ENCODE assay signal across 8 mouse cellular contexts in the genomic region with DNA sequence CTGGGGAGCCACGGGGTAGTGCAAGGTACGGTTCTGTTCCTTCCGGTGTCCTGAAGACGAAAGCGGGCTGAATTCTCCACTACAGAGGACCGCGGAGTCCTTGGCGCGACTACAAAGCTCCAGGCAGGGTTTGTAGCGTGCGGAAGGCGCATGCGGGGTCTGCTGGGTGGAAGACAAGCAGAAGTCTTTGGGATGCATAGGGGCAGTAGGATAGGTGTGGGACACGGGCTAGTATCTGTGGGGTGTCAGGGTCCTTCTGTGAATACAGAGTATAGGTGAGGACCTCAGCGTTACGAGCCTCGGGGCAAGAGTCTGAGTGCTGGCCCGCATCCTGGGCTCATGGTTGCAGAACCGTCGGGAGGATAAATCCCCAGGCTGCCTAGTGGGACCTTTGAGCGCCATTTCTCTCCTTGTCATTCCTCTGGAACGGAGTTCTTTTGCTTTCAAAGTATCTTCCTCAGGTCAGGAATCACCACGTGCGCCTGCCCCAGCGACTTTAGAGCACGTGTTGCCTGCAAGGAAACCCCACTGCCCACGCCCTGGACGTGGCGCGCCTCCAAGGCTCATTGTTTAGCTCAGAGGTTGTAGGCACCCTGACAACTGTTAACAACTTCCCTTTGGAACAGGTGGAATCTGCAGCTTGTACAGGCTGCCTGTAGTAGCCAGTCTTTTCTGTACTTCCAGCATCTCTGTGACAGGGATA. TPM values are rescaled to one million over a fixed set of nuclear protein-coding genes. Genes with fewer than 3 reads are reported as not detected.
DNase-seq lines count a peak whose midpoint lies in the region; ATAC-seq lines count a peak whose summit lies in the region.

No protein-coding gene starts in this region.

- H3K9ac ChIP-seq in forebrain, embryonic 13.5 days, result peak overlapping the region; percentile 77

- peak; percentile 60 for DNase-seq in Muller cell, postnatal 12 days (ENCODE audit: inconsistent ontology term)
- peak; percentile 51 for DNase-seq in c-Kit-positive CD71-positive TER-119-positive erythroid progenitor cells, embryonic 14.5 days (ENCODE audit: low spot score)
- DNase-seq in heart, postnatal 14 days, result peak; percentile 68 to 70
- peak; percentile 78 to 83 for DNase-seq in kidney, postnatal 36 days
- DNase-seq in lung, adult 18-20 months, result peak; percentile 70 to 78
- DNase-seq in ovary, adult 18-20 months (ENCODE audit: low spot score), result peak; percentile 32
- DNase-seq in retina, postnatal 1 day, result no peak

- peak overlapping the region; percentile 65 for H3K4me3 ChIP-seq in forebrain, embryonic 13.5 days

- H3K4me1 ChIP-seq in forebrain, embryonic 13.5 days, result peaks cover 25% of the 10 kb centered on the region

- under 1% methylated on average over 30 of the region's 30 CpGs for WGBS in forebrain, embryonic 13.5 days

- H3K36me3 ChIP-seq in forebrain, embryonic 13.5 days (ENCODE audit: poor library complexity, severe bottlenecking), result peaks cover 12% of the 10 kb centered on the region

- no peak overlapping the region for H3K27ac ChIP-seq in forebrain, embryonic 13.5 days

- no peaks in the 10 kb centered on the region for H3K9me3 ChIP-seq in forebrain, embryonic 13.5 days (replicated peaks)

- peak overlapping the region; percentile 92 for H3K4me2 ChIP-seq in forebrain, embryonic 13.5 days

- no peaks in the 10 kb centered on the region for H3K27me3 ChIP-seq in forebrain, embryonic 13.5 days

- peak; percentile 78 for ATAC-seq in forebrain, embryonic 13.5 days

- intact Hi-C loops in heart, postnatal 14 days (cut with DNase I), result no loop called here

RNA-seq across cellular contexts. Expression of gene Slc19a1, which starts 1.4 kb away (rescaled TPM):
- 28.0 and 33.7 TPM in 2 replicates for polyA plus RNA-seq in forebrain, embryonic 13.5 days (2015; fragmentation: Nextera tagmentation; extraction: Ambion mirVana)
- 1 to 10 TPM; 4.0 to 5.0 TPM for total RNA-seq in heart, postnatal 14 days (2021)
